Mouse (Mus musculus) olfactory bulb, adult 2 months (tissue): Measurements from ENCODE around the gene Als2cr12.
"Not testable (repeated sequence)": the region's sequence is repeated elsewhere in the genome, so short reads cannot be mapped to it uniquely, and the experiment has no call there.

Experiments used
- CTCF ChIP-seq: fragments of 200-500 bp; IDR thresholded peaks from 2 replicates; pipeline ENCODE4 v1.5.1; 2012; ENCODE audit warnings: low read depth, mild to moderate bottlenecking, low read length, moderate library complexity; ENCODE audit not compliant: insufficient read depth
- POLR2A ChIP-seq: fragments of 200-500 bp; IDR thresholded peaks from 2 replicates; pipeline ENCODE4 v1.6.1; 2012; ENCODE audit warnings: mild to moderate bottlenecking, low read depth, low read length, moderate library complexity; ENCODE audit not compliant: insufficient read depth

DNA sequence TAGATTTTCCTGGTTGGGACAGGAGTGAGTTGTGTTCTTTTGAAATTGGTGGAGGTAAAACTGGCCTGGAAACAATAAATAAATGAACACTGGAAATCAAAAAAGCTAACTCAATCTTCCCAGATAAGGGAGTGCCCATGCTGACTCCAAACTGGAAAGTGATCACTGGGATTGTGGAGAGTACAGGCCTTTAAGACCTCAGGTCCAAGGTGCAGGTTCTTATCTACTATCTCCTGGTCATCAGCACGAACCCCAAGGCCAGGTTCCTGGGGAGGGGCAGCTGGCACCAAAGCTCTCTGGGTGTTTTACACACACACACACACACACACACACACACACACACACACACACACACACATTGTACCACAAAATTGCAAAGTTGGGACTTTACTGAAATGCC lies 4.1 kb downstream of the Als2cr12 start:
- not testable (repeated sequence) for TF ChIP-seq CTCF, POLR2A
